21 mouse cellular contexts compared by ENCODE assay signal in genomic region chr19:59911554-59911953, GRCm38 (mm10). TPM values are rescaled to one million over a fixed set of nuclear protein-coding genes. Genes with fewer than 3 reads are reported as not detected.
DNase-seq lines count a peak whose midpoint lies in the region; ATAC-seq and TF ChIP-seq lines count a peak whose summit lies in the region.
"Had no signal": no experiment of that assay in that cellular context is flagged by ENCODE, and none has a peak within 500 bp of the region (broad histone marks: within the 10 kb centered on the region; RNA-seq: fewer than 3 reads in every experiment).

No protein-coding gene starts in this region.

- no peak overlapping the region for H3K27ac ChIP-seq in embryonic facial prominence, embryonic 14.5 days (replicated peaks; ENCODE audit: low read depth, low read length)
- H3K27ac ChIP-seq in embryonic facial prominence, embryonic 10.5 days (replicated peaks): no peak overlapping the region
- H3K27ac ChIP-seq in forebrain, embryonic 16.5 days (ENCODE audit: low read length): no peak overlapping the region
- H3K27ac ChIP-seq: embryonic facial prominence, embryonic 13.5 days; hindbrain, embryonic 10.5 days; hindbrain, embryonic 14.5 days; intestine, embryonic 15.5 days had no signal

- no peaks in the 10 kb centered on the region for H3K27me3 ChIP-seq in embryonic facial prominence, embryonic 14.5 days (replicated peaks; ENCODE audit: control insufficient read depth, insufficient read depth, low read length)
- no peaks in the 10 kb centered on the region for H3K27me3 ChIP-seq in embryonic facial prominence, embryonic 10.5 days (replicated peaks; ENCODE audit: low read depth, poor library complexity, severe bottlenecking)
- no peaks in the 10 kb centered on the region for H3K27me3 ChIP-seq in forebrain, embryonic 16.5 days (replicated peaks; ENCODE audit: control insufficient read depth, insufficient read depth, low read length)
- H3K27me3 ChIP-seq: embryonic facial prominence, embryonic 13.5 days; intestine, embryonic 15.5 days; Patski had no signal

- H3K4me1 ChIP-seq in embryonic facial prominence, embryonic 14.5 days (ENCODE audit: control insufficient read depth, insufficient read depth, low read length): no peaks in the 10 kb centered on the region
- 0 out of 2 replicates have a peak, but pooled peaks cover 3% of the 10 kb centered on the region for H3K4me1 ChIP-seq in embryonic facial prominence, embryonic 10.5 days
- no peaks in the 10 kb centered on the region for H3K4me1 ChIP-seq in forebrain, embryonic 16.5 days (replicated peaks; ENCODE audit: control insufficient read depth, insufficient read depth, low read length)
- H3K4me1 ChIP-seq: hindbrain, embryonic 10.5 days; intestine, embryonic 15.5 days had no signal

- no peaks in the 10 kb centered on the region for H3K9me3 ChIP-seq in embryonic facial prominence, embryonic 14.5 days (ENCODE audit: control insufficient read depth, low read length)
- H3K9me3 ChIP-seq in embryonic facial prominence, embryonic 10.5 days: no peaks in the 10 kb centered on the region
- no peaks in the 10 kb centered on the region for H3K9me3 ChIP-seq in forebrain, embryonic 16.5 days (ENCODE audit: control insufficient read depth, low read length)
- H3K9me3 ChIP-seq: embryonic facial prominence, embryonic 13.5 days; hindbrain, embryonic 10.5 days; intestine, embryonic 15.5 days had no signal

- H3K4me2 ChIP-seq in embryonic facial prominence, embryonic 14.5 days (ENCODE audit: low read depth, low read length): no peak overlapping the region
- no peak overlapping the region for H3K4me2 ChIP-seq in forebrain, embryonic 16.5 days (ENCODE audit: low read length)
- H3K4me2 ChIP-seq: embryonic facial prominence, embryonic 13.5 days; hindbrain, embryonic 14.5 days; intestine, embryonic 15.5 days had no signal

- intact Hi-C loops in heart, postnatal 36 days (cut with DNase I): no loop called here
- intact Hi-C loops in left cerebral cortex, postnatal 10 days (cut with DNase I): no loop called here

- H3K4me3 ChIP-seq in embryonic facial prominence, embryonic 14.5 days (ENCODE audit: low read depth, low read length): no peak overlapping the region
- H3K4me3 ChIP-seq in embryonic facial prominence, embryonic 10.5 days: no peak overlapping the region
- H3K4me3 ChIP-seq in forebrain, embryonic 16.5 days (replicated peaks; ENCODE audit: low read length): no peak overlapping the region
- H3K4me3 ChIP-seq: embryonic facial prominence, embryonic 13.5 days; hindbrain, embryonic 10.5 days; intestine, embryonic 15.5 days had no signal

- DNase-seq in embryonic facial prominence, embryonic 14.5 days (ENCODE audit: low spot score): peak; percentile 10
- no peak for DNase-seq in embryonic facial prominence, embryonic 10.5 days (ENCODE audit: low spot score)
- peak; percentile 90 for DNase-seq in brain, embryonic 14.5 days (ENCODE audit: low read depth)
- no peak for DNase-seq in heart, postnatal 36 days
- DNase-seq in left cerebral cortex, postnatal 10 days (ENCODE audit: extremely low spot score in 1 of 2, low spot score in 2 of 2): no peak
- DNase-seq: adrenal gland, postnatal 14 days; cerebellum, adult 18-20 months; cerebellum, postnatal 10 days; embryo, embryonic 11 days; gastrocnemius, postnatal 25 days; heart, adult 11 months; heart, postnatal 10 days; kidney, adult 18-20 months had no signal

- ATAC-seq in embryonic facial prominence, embryonic 14.5 days (ENCODE audit: low read depth): no peak
- ATAC-seq in forebrain, embryonic 16.5 days: peak; percentile 57; the same call in 1 of the 2 replicates
- no peak for ATAC-seq in granulocyte monocyte progenitor cell, adult 5-6 weeks (replicated peaks; ENCODE audit: poor library complexity, severe bottlenecking)
- ATAC-seq: activated CD4-positive, CD25-positive, alpha-beta regulatory T cell, adult 4 months; intestine, embryonic 15.5 days; Patski had no signal

- TF ChIP-seq CTCF in brain, embryonic 14.5 days (IDR thresholded peaks at IDR 0.05; ENCODE audit: borderline replicate concordance, extremely low read depth, insufficient read depth, insufficient read length): no peak

- no peak overlapping the region for H3K9ac ChIP-seq in embryonic facial prominence, embryonic 14.5 days (ENCODE audit: low read depth, low read length)
- H3K9ac ChIP-seq in forebrain, embryonic 16.5 days (replicated peaks; ENCODE audit: low read depth, low read length): no peak overlapping the region
- H3K9ac ChIP-seq: embryonic facial prominence, embryonic 13.5 days; hindbrain, embryonic 14.5 days; intestine, embryonic 15.5 days had no signal

- peaks cover 11% of the 10 kb centered on the region for H3K36me3 ChIP-seq in embryonic facial prominence, embryonic 14.5 days (ENCODE audit: control insufficient read depth, insufficient read depth, low read length)
- peaks cover 4% of the 10 kb centered on the region for H3K36me3 ChIP-seq in embryonic facial prominence, embryonic 10.5 days (replicated peaks)
- peaks cover 2% of the 10 kb centered on the region; the same call in 1 of the 2 replicates for H3K36me3 ChIP-seq in forebrain, embryonic 16.5 days (ENCODE audit: control insufficient read depth, insufficient read depth)
- H3K36me3 ChIP-seq: intestine, embryonic 15.5 days had no signal

- 63% methylated on average over 4 of the region's 4 CpGs for WGBS in embryonic facial prominence, embryonic 14.5 days
- WGBS in embryonic facial prominence, embryonic 10.5 days: 62% methylated on average over 4 of the region's 4 CpGs
- WGBS in forebrain, embryonic 16.5 days: 6% methylated on average over 4 of the region's 4 CpGs

- TF ChIP-seq POLR2A in brain, embryonic 14.5 days (IDR thresholded peaks at IDR 0.05; ENCODE audit: borderline replicate concordance, extremely low read depth, insufficient read depth, insufficient read length, poor library complexity, severe bottlenecking): no peak

RNA-seq across cellular contexts. Expression of gene Rab11fip2, which starts 31.9 kb away (rescaled TPM):
- 5.2 and 6.3 TPM in 2 replicates for polyA plus RNA-seq in embryonic facial prominence, embryonic 14.5 days (2014; fragmentation: Nextera tagmentation; extraction: Ambion mirVana)
- polyA plus RNA-seq in embryonic facial prominence, embryonic 10.5 days (2016; fragmentation: Nextera tagmentation; extraction: Ambion mirVana): 3.0 and 3.6 TPM in 2 replicates
- 17.0 and 24.3 TPM in 2 replicates for polyA plus RNA-seq in brain, embryonic 14.5 days (2012; rRNA removed)
- 10.8 and 11.0 TPM in 2 replicates for polyA plus RNA-seq in forebrain, embryonic 16.5 days (2015; fragmentation: Nextera tagmentation; extraction: Ambion mirVana)
- 10 to 100 TPM in 1 of 2 experiments, 1 to 10 TPM in 1; 8.1 to 10.1 TPM for total RNA-seq in heart, postnatal 36 days (2021)
- 10 to 100 TPM; 74.4 to 76.3 TPM for total RNA-seq in left cerebral cortex, postnatal 10 days (2021)
- total RNA-seq in granulocyte monocyte progenitor cell, adult 5-6 weeks (2014; fragmentation: Nextera tagmentation): 7.6 and 10.7 TPM in 2 replicates
- total RNA-seq in granulocyte monocyte progenitor cell, adult 5-6 weeks (2017): 9.9 and 12.6 TPM in 2 replicates

Comparison
In these comparisons a context has a peak if more than half of its experiments do, and no peak if none do; other contexts are left out.
1. DNase-seq: peak in embryonic facial prominence, embryonic 14.5 days (single experiment) and brain, embryonic 14.5 days (single experiment); none in embryonic facial prominence, embryonic 10.5 days (single experiment), heart, postnatal 36 days (0 of 2) and left cerebral cortex, postnatal 10 days (0 of 2).